Mouse (Mus musculus) kidney, embryonic 15.5 days (tissue): ENCODE data around the gene Kcnd3. TPM values are rescaled to one million over a fixed set of nuclear protein-coding genes. Genes with fewer than 3 reads are reported as not detected.

Experiments
- ATAC-seq: fragments of 200-750 bp; cut with Nextera tagmentation; replicated peaks from 2 replicates; pipeline ENCODE4 v1.8.0; 2017; ENCODE audit warnings: moderate TSS enrichment; ENCODE audit not compliant: low FRiP score
- H3K27ac ChIP-seq: fragments of 300-500 bp; sonication (generic); 2 replicates; pipeline ENCODE4 v1.5.1; 2015; ENCODE audit warnings: mild to moderate bottlenecking, inconsistent platforms
- H3K27me3 ChIP-seq: fragments of 300-500 bp; sonication (generic); 2 replicates; pipeline ENCODE4 v1.6.1; 2015; ENCODE audit warnings: inconsistent platforms
- H3K36me3 ChIP-seq: fragments of 300-500 bp; sonication (generic); 2 replicates; pipeline ENCODE4 v1.6.1; 2015; ENCODE audit warnings: inconsistent platforms
- H3K4me1 ChIP-seq: fragments of 300-500 bp; sonication (generic); 2 replicates; pipeline ENCODE4 v1.6.1; 2015; ENCODE audit warnings: inconsistent platforms
- H3K4me2 ChIP-seq: fragments of 300-500 bp; sonication (generic); 2 replicates; pipeline ENCODE4 v1.6.1; 2015; ENCODE audit warnings: moderate library complexity, mild to moderate bottlenecking, inconsistent platforms
- H3K4me3 ChIP-seq: fragments of 300-500 bp; sonication (generic); replicated peaks from 2 replicates; pipeline ENCODE4 v1.5.1; 2015; ENCODE audit warnings: mild to moderate bottlenecking, inconsistent platforms
- H3K9ac ChIP-seq: fragments of 300-500 bp; sonication (generic); 2 replicates; pipeline ENCODE4 v1.6.1; 2015; ENCODE audit warnings: mild to moderate bottlenecking, inconsistent platforms
- H3K9me3 ChIP-seq: fragments of 300-500 bp; sonication (generic); replicated peaks from 2 replicates; pipeline ENCODE4 v1.6.1; 2016; ENCODE audit warnings: inconsistent platforms
- WGBS: fragments of 180-500 bp; shearing (Covaris S2); methylation state at CpG from one replicate; pipeline ENCODE4 v1.1.7; 2015; ENCODE audit warnings: mixed read lengths; 5-methylcytosine and 5-hydroxymethylcytosine counted together
- polyA plus RNA-seq: library from polyadenylated mRNA; unstranded; fragments of >200 nt; fragmentation: Nextera tagmentation; extraction: Ambion mirVana; gene quantifications from 2 replicates; pipeline ENCODE4 v1.2.1, GENCODE M21; 2015

Gene Kcnd3
- polyA plus RNA-seq, 1 experiment from 2014 or later: 2.4 TPM

GRCm38 (mm10) chr3:105538406-105538805, 86.3 kb downstream of the Kcnd3 start:
- Histone ChIP-seq H3K4me2 (0 out of 2 replicates have a peak overlapping the region, but pooled peaks have one; percentile 35), H3K9ac (no peak overlapping the region), H3K4me1 (peaks cover 17% of the 10 kb centered on the region), H3K9me3 (no peaks in the 10 kb centered on the region), H3K4me3 (no peak overlapping the region), H3K27me3 (no peaks in the 10 kb centered on the region), H3K36me3 (no peaks in the 10 kb centered on the region), H3K27ac (no peak overlapping the region)
- ATAC-seq: 0 out of 2 replicates have a peak, but pooled peaks have one; percentile 47
- 39% methylated on average over 6 of the region's 6 CpGs for WGBS

- H3K27me3 ChIP-seq: no peaks in the 10 kb centered on the region
- H3K9ac ChIP-seq: no peak overlapping the region
- no peak overlapping the region for H3K4me3 ChIP-seq
- H3K36me3 ChIP-seq: no peaks in the 10 kb centered on the region
- peak overlapping the region; percentile 35; the same call in 1 of the 2 replicates for H3K4me2 ChIP-seq
- peaks cover 16% of the 10 kb centered on the region for H3K4me1 ChIP-seq
- no peak overlapping the region for H3K27ac ChIP-seq
- no peaks in the 10 kb centered on the region for H3K9me3 ChIP-seq
- 7% methylated on average over 13 of the region's 13 CpGs for WGBS
- ATAC-seq: peak; percentile 69
Measured at GRCm38 (mm10) chr3:105538819-105539607, 86.9 kb downstream of the Kcnd3 start.

- Histone ChIP-seq H3K27ac (no peak overlapping the region), H3K4me3 (no peak overlapping the region), H3K9ac (no peak overlapping the region), H3K36me3 (no peaks in the 10 kb centered on the region), H3K9me3 (no peaks in the 10 kb centered on the region), H3K4me1 (peaks cover 20% of the 10 kb centered on the region), H3K4me2 (no peak overlapping the region), H3K27me3 (no peaks in the 10 kb centered on the region)
- WGBS: 73% methylated on average over 4 of the region's 4 CpGs
- no peak for ATAC-seq
Measured at GRCm38 (mm10) chr3:105542741-105543140, 90.6 kb downstream of the Kcnd3 start.

- Histone ChIP-seq H3K27ac (no peak overlapping the region), H3K27me3 (no peaks in the 10 kb centered on the region), H3K4me1 (peaks cover 10% of the 10 kb centered on the region), H3K9me3 (no peaks in the 10 kb centered on the region), H3K9ac (no peak overlapping the region), H3K36me3 (no peaks in the 10 kb centered on the region), H3K4me3 (no peak overlapping the region), H3K4me2 (no peak overlapping the region)
- ATAC-seq: no peak
- 61% methylated on average over 1 of the region's 1 CpGs for WGBS
Measured at GRCm38 (mm10) chr3:105544106-105544505, 92.0 kb downstream of the Kcnd3 start.

- Histone ChIP-seq H3K9me3 (no peaks in the 10 kb centered on the region), H3K9ac (no peak overlapping the region), H3K4me3 (no peak overlapping the region), H3K27me3 (no peaks in the 10 kb centered on the region), H3K4me1 (peaks cover 4% of the 10 kb centered on the region; the same call in 1 of the 2 replicates), H3K27ac (peak overlapping the region; percentile 63; the same call in 1 of the 2 replicates), H3K4me2 (no peak overlapping the region), H3K36me3 (no peaks in the 10 kb centered on the region)
- peak; percentile 38; the same call in 1 of the 2 replicates for ATAC-seq
- 42% methylated on average over 13 of the region's 13 CpGs for WGBS
Measured at GRCm38 (mm10) chr3:105546611-105547071, 94.5 kb downstream of the Kcnd3 start.

- H3K27me3 ChIP-seq: no peaks in the 10 kb centered on the region
- no peak overlapping the region for H3K27ac ChIP-seq
- no peak for ATAC-seq
- no peaks in the 10 kb centered on the region for H3K36me3 ChIP-seq
- H3K9ac ChIP-seq: no peak overlapping the region
- no peaks in the 10 kb centered on the region for H3K9me3 ChIP-seq
- no peak overlapping the region for H3K4me2 ChIP-seq
- 74% methylated on average over 11 of the region's 11 CpGs for WGBS
- peaks cover 4% of the 10 kb centered on the region; the same call in 1 of the 2 replicates for H3K4me1 ChIP-seq
- H3K4me3 ChIP-seq: no peak overlapping the region
Measured at GRCm38 (mm10) chr3:105548074-105548771, 96.1 kb downstream of the Kcnd3 start.

- no peak; the same call in 1 of the 2 replicates for ATAC-seq
Measured at GRCm38 (mm10) chr3:105559456-105559855, 107.3 kb downstream of the Kcnd3 start.

GRCm38 (mm10) chr3:105566973-105567372, 114.8 kb downstream of the Kcnd3 start:
- Histone ChIP-seq H3K4me2 (no peak overlapping the region), H3K27me3 (no peaks in the 10 kb centered on the region)
- no peak for ATAC-seq

More at GRCm38 (mm10) chr3:105559456-105559855, 107.3 kb downstream of the Kcnd3 start:
- Histone ChIP-seq H3K4me3 (no peak overlapping the region), H3K4me2 (no peak overlapping the region), H3K9me3 (no peaks in the 10 kb centered on the region), H3K4me1 (peaks cover 6% of the 10 kb centered on the region), H3K36me3 (no peaks in the 10 kb centered on the region), H3K27ac (no peak overlapping the region), H3K27me3 (no peaks in the 10 kb centered on the region), H3K9ac (no peak overlapping the region)
- 51% methylated on average over 2 of the region's 2 CpGs for WGBS

GRCm38 (mm10) chr3:105567472-105567871, 115.3 kb downstream of the Kcnd3 start:
- Histone ChIP-seq H3K27me3 (no peaks in the 10 kb centered on the region), H3K27ac (no peak overlapping the region), H3K9me3 (no peaks in the 10 kb centered on the region), H3K9ac (no peak overlapping the region), H3K4me3 (no peak overlapping the region), H3K4me1 (peaks cover 6% of the 10 kb centered on the region; the same call in 1 of the 2 replicates), H3K36me3 (no peaks in the 10 kb centered on the region), H3K4me2 (no peak overlapping the region)
- no peak for ATAC-seq
- WGBS: 76% methylated on average over 4 of the region's 4 CpGs

More at GRCm38 (mm10) chr3:105566973-105567372, 114.8 kb downstream of the Kcnd3 start:
- no peak overlapping the region for H3K4me3 ChIP-seq
- 79% methylated on average over 8 of the region's 8 CpGs for WGBS
- H3K4me1 ChIP-seq: peaks cover 6% of the 10 kb centered on the region; the same call in 1 of the 2 replicates
- no peaks in the 10 kb centered on the region for H3K9me3 ChIP-seq
- no peak overlapping the region for H3K9ac ChIP-seq
- no peaks in the 10 kb centered on the region for H3K36me3 ChIP-seq
- no peak overlapping the region for H3K27ac ChIP-seq

GRCm38 (mm10) chr3:105568403-105568802, 116.3 kb downstream of the Kcnd3 start:
- no peak overlapping the region for H3K9ac ChIP-seq
- WGBS: 69% methylated on average over 8 of the region's 8 CpGs
- no peak overlapping the region for H3K27ac ChIP-seq
- no peak for ATAC-seq
- no peak overlapping the region for H3K4me3 ChIP-seq
- no peaks in the 10 kb centered on the region for H3K36me3 ChIP-seq
- H3K27me3 ChIP-seq: no peaks in the 10 kb centered on the region
- no peak overlapping the region for H3K4me2 ChIP-seq
- no peaks in the 10 kb centered on the region for H3K9me3 ChIP-seq
- H3K4me1 ChIP-seq: peaks cover 6% of the 10 kb centered on the region; the same call in 1 of the 2 replicates

- no peak for ATAC-seq
- H3K9me3 ChIP-seq: no peaks in the 10 kb centered on the region
- no peak overlapping the region for H3K27ac ChIP-seq
- no peak overlapping the region for H3K4me3 ChIP-seq
- no peak overlapping the region for H3K9ac ChIP-seq
- 76% methylated on average over 9 of the region's 9 CpGs for WGBS
- H3K4me2 ChIP-seq: no peak overlapping the region
- no peaks in the 10 kb centered on the region for H3K27me3 ChIP-seq
- H3K4me1 ChIP-seq: peaks cover 6% of the 10 kb centered on the region; the same call in 1 of the 2 replicates
- no peaks in the 10 kb centered on the region for H3K36me3 ChIP-seq
Measured at GRCm38 (mm10) chr3:105568851-105569250, 116.7 kb downstream of the Kcnd3 start.

GRCm38 (mm10) chr3:105569310-105569752, 117.2 kb downstream of the Kcnd3 start:
- Histone ChIP-seq H3K27ac (no peak overlapping the region), H3K4me3 (no peak overlapping the region), H3K4me2 (no peak overlapping the region), H3K9me3 (no peaks in the 10 kb centered on the region), H3K27me3 (no peaks in the 10 kb centered on the region), H3K9ac (no peak overlapping the region), H3K4me1 (peaks cover 6% of the 10 kb centered on the region; the same call in 1 of the 2 replicates), H3K36me3 (no peaks in the 10 kb centered on the region)
- ATAC-seq: no peak
- WGBS: 53% methylated on average over 6 of the region's 6 CpGs
